Mouse (Mus musculus) erythroblast, embryonic 14.5 days (primary cell): ENCODE results near the gene Ttc39a. TPM values are rescaled to one million over a fixed set of nuclear protein-coding genes. Genes with fewer than 3 reads are reported as not detected.

Experiments
- H3K27me3 ChIP-seq: 2 replicates; pipeline ENCODE4 v1.6.1; 2012; ENCODE audit warnings: inconsistent platforms; ENCODE audit not compliant: control insufficient read depth
- H3K36me3 ChIP-seq: 2 replicates; pipeline ENCODE4 v1.6.1; 2012; ENCODE audit warnings: mild to moderate bottlenecking, inconsistent platforms; ENCODE audit not compliant: control insufficient read depth
- H3K4me1 ChIP-seq: 2 replicates; pipeline ENCODE4 v1.6.1; 2012; ENCODE audit warnings: inconsistent platforms; ENCODE audit not compliant: control insufficient read depth
- H3K4me3 ChIP-seq: replicated peaks from 2 replicates; pipeline ENCODE3; 2012; ENCODE audit warnings: moderate library complexity, mild to moderate bottlenecking, inconsistent platforms
- H3K9me3 ChIP-seq: 2 replicates; pipeline ENCODE4 v1.6.1; 2012; ENCODE audit warnings: low read length, inconsistent platforms, mixed read lengths; ENCODE audit not compliant: control insufficient read depth
- GATA1 ChIP-seq: IDR thresholded peaks from 2 replicates; pipeline ENCODE4 v1.6.1; 2012; ENCODE audit warnings: low read length, inconsistent platforms, mixed read lengths
- TAL1 ChIP-seq: IDR thresholded peaks from 3 replicates; pipeline ENCODE4 v1.6.1; 2012; ENCODE audit warnings: low read length, inconsistent platforms, mixed read lengths
- polyA plus RNA-seq: library from polyadenylated mRNA; stranded (reverse); fragments of >175 nt; gene quantifications from 2 replicates; pipeline ENCODE4 v1.2.3, GENCODE M21; 2012

Gene Ttc39a
- polyA plus RNA-seq, 1 experiment, result 5.5 TPM

- no peak for TF ChIP-seq TAL1
- no peak for TF ChIP-seq GATA1
- 0 out of 2 replicates have a peak, but pooled peaks cover 2% of the 10 kb centered on the region for H3K27me3 ChIP-seq
- H3K36me3 ChIP-seq, result peaks cover 67% of the 10 kb centered on the region
- no peak overlapping the region for H3K4me3 ChIP-seq
- H3K9me3 ChIP-seq, result no peaks in the 10 kb centered on the region
- peaks cover 68% of the 10 kb centered on the region for H3K4me1 ChIP-seq
Measured at GRCm38 (mm10) chr4:109417998-109418397, 11.6 kb downstream of the Ttc39a start.

GRCm38 (mm10) chr4:109419017-109419416, 12.6 kb downstream of the Ttc39a start:
- Histone ChIP-seq H3K36me3 (peaks cover 67% of the 10 kb centered on the region), H3K4me1 (peaks cover 61% of the 10 kb centered on the region), H3K9me3 (no peaks in the 10 kb centered on the region), H3K4me3 (no peak overlapping the region), H3K27me3 (peaks cover 2% of the 10 kb centered on the region; the same call in 1 of the 2 replicates)
- TF ChIP-seq GATA1 (no peak), TAL1 (no peak)

GRCm38 (mm10) chr4:109419563-109419962, 13.1 kb downstream of the Ttc39a start:
- H3K9me3 ChIP-seq, result no peaks in the 10 kb centered on the region
- TF ChIP-seq GATA1, result no peak
- no peak for TF ChIP-seq TAL1
- H3K4me3 ChIP-seq, result no peak overlapping the region
- H3K36me3 ChIP-seq, result peaks cover 69% of the 10 kb centered on the region
- H3K27me3 ChIP-seq, result peaks cover 2% of the 10 kb centered on the region; the same call in 1 of the 2 replicates
- peaks cover 56% of the 10 kb centered on the region for H3K4me1 ChIP-seq

GRCm38 (mm10) chr4:109420138-109420795, 13.8 kb downstream of the Ttc39a start:
- Histone ChIP-seq H3K4me1 (peaks cover 51% of the 10 kb centered on the region), H3K27me3 (peaks cover 2% of the 10 kb centered on the region; the same call in 1 of the 2 replicates), H3K4me3 (no peak overlapping the region), H3K36me3 (peaks cover 69% of the 10 kb centered on the region), H3K9me3 (no peaks in the 10 kb centered on the region)
- TF ChIP-seq GATA1, result no peak
- no peak for TF ChIP-seq TAL1

GRCm38 (mm10) chr4:109421608-109422007, 15.2 kb downstream of the Ttc39a start:
- peaks cover 2% of the 10 kb centered on the region; the same call in 1 of the 2 replicates for H3K27me3 ChIP-seq
- no peak overlapping the region for H3K4me3 ChIP-seq
- TF ChIP-seq TAL1 (no peak), GATA1 (no peak)
- H3K9me3 ChIP-seq, result no peaks in the 10 kb centered on the region
- H3K36me3 ChIP-seq, result peaks cover 68% of the 10 kb centered on the region
- H3K4me1 ChIP-seq, result peaks cover 52% of the 10 kb centered on the region

GRCm38 (mm10) chr4:109422436-109422835, 16.0 kb downstream of the Ttc39a start:
- TF ChIP-seq TAL1, result no peak
- no peak for TF ChIP-seq GATA1
- H3K27me3 ChIP-seq, result peaks cover 2% of the 10 kb centered on the region; the same call in 1 of the 2 replicates

GRCm38 (mm10) chr4:109423438-109423837, 17.0 kb downstream of the Ttc39a start:
- Histone ChIP-seq H3K4me1 (peaks cover 40% of the 10 kb centered on the region), H3K4me3 (no peak overlapping the region), H3K36me3 (peaks cover 73% of the 10 kb centered on the region), H3K9me3 (no peaks in the 10 kb centered on the region), H3K27me3 (peaks cover 1% of the 10 kb centered on the region; the same call in 1 of the 2 replicates)
- TF ChIP-seq GATA1, result no peak
- no peak for TF ChIP-seq TAL1

More at GRCm38 (mm10) chr4:109422436-109422835, 16.0 kb downstream of the Ttc39a start:
- no peak overlapping the region for H3K4me3 ChIP-seq
- peaks cover 72% of the 10 kb centered on the region for H3K36me3 ChIP-seq
- H3K4me1 ChIP-seq, result peaks cover 49% of the 10 kb centered on the region
- H3K9me3 ChIP-seq, result no peaks in the 10 kb centered on the region

GRCm38 (mm10) chr4:109427058-109427457, 20.6 kb downstream of the Ttc39a start:
- TF ChIP-seq GATA1, result peak; percentile 63
- no peak for TF ChIP-seq TAL1
- Histone ChIP-seq H3K9me3 (no peaks in the 10 kb centered on the region), H3K4me1 (peaks cover 36% of the 10 kb centered on the region), H3K4me3 (no peak overlapping the region), H3K36me3 (peaks cover 74% of the 10 kb centered on the region), H3K27me3 (no peaks in the 10 kb centered on the region; the same call in 1 of the 2 replicates)

- Histone ChIP-seq H3K36me3 (peaks cover 85% of the 10 kb centered on the region), H3K9me3 (no peaks in the 10 kb centered on the region), H3K27me3 (no peaks in the 10 kb centered on the region), H3K4me1 (peaks cover 55% of the 10 kb centered on the region), H3K4me3 (no peak overlapping the region)
- no peak for TF ChIP-seq TAL1
- no peak for TF ChIP-seq GATA1
Measured at GRCm38 (mm10) chr4:109430250-109430649, 23.8 kb downstream of the Ttc39a start.
